Mouse (Mus musculus) ES-Bruce4 (cell line): ENCODE data around the gene Pex26. TPM values are rescaled to one million over a fixed set of nuclear protein-coding genes. Genes with fewer than 3 reads are reported as not detected.
A peak's percentile ranks its signal among the peaks of the same experiment; 100 is the strongest.

Experiments used
- H3K27ac ChIP-seq: 2 replicates; pipeline ENCODE4 v1.5.1; 2012; ENCODE audit warnings: low read length, inconsistent platforms; ENCODE audit not compliant: insufficient read depth
- H3K27me3 ChIP-seq: 2 replicates; pipeline ENCODE4 v1.6.1; 2012; ENCODE audit warnings: mild to moderate bottlenecking, low read length, inconsistent platforms; ENCODE audit not compliant: control insufficient read depth, poor library complexity, insufficient read depth, severe bottlenecking
- H3K36me3 ChIP-seq: 2 replicates; pipeline ENCODE4 v1.6.1; 2012; ENCODE audit warnings: inconsistent platforms, mild to moderate bottlenecking, low read length, moderate library complexity; ENCODE audit not compliant: control insufficient read depth, poor library complexity, insufficient read depth, severe bottlenecking
- H3K4me1 ChIP-seq: one replicate; pipeline ENCODE4 v1.8.1; 2011; ENCODE audit warnings: low read length; ENCODE audit not compliant: control insufficient read depth, insufficient read depth
- H3K4me3 ChIP-seq: 2 replicates; pipeline ENCODE4 v1.5.1; 2011; ENCODE audit warnings: low read depth, mild to moderate bottlenecking, low read length
- H3K9ac ChIP-seq: 2 replicates; pipeline ENCODE4 v1.6.1; 2012; ENCODE audit warnings: low read depth, mild to moderate bottlenecking, inconsistent platforms; ENCODE audit not compliant: poor library complexity, severe bottlenecking
- H3K9me3 ChIP-seq: replicated peaks from 2 replicates; pipeline ENCODE4 v1.6.1; 2012; ENCODE audit warnings: mild to moderate bottlenecking, low read length, inconsistent platforms; ENCODE audit not compliant: control insufficient read depth, poor library complexity, insufficient read depth, severe bottlenecking
- CTCF ChIP-seq: IDR thresholded peaks from one replicate; pipeline ENCODE4 v1.8.1; 2011; ENCODE audit warnings: low read depth, low read length
- EP300 ChIP-seq: IDR thresholded peaks from 2 replicates; pipeline ENCODE4 v1.6.1; 2011; ENCODE audit warnings: low read depth, low read length; ENCODE audit not compliant: insufficient read depth
- POLR2A ChIP-seq: IDR thresholded peaks from one replicate; pipeline ENCODE4 v1.8.1; 2011; ENCODE audit warnings: low read length; ENCODE audit not compliant: insufficient read depth
- polyA plus RNA-seq: library from polyadenylated mRNA; stranded (reverse); fragments of >200 nt; gene quantifications from 2 replicates; pipeline ENCODE4 v1.2.4, GENCODE M21; 2011; ENCODE audit warnings: low read depth; ENCODE audit not compliant: missing spikeins, insufficient read depth, insufficient read length

Gene Pex26
- polyA plus RNA-seq, 1 experiment, result 10.7 TPM

GRCm38 (mm10) chr6:121245127-121246036, 61.9 kb downstream of the Pex26 start, which contains the start of gene Usp18:
Usp18 (plus strand) TSS chr6:121245906.
- H3K4me1 ChIP-seq, result no peaks in the 10 kb centered on the region
- H3K9ac ChIP-seq, result no peak within 1 kb of the TSS
- H3K36me3 ChIP-seq, result no peaks in the 10 kb centered on the region
- H3K27me3 ChIP-seq, result peaks cover 5% of the 10 kb centered on the region; the same call in 1 of the 2 replicates
- TF ChIP-seq POLR2A (no peak), CTCF (no peak), EP300 (no peak)
- H3K27ac ChIP-seq, result no peak within 1 kb of the TSS
- H3K9me3 ChIP-seq, result no peaks in the 10 kb centered on the region
- peak within 1 kb of the TSS; percentile 55 for H3K4me3 ChIP-seq

- peak overlapping the region; percentile 55 for H3K4me3 ChIP-seq
These were observed 62.5 kb downstream of the Pex26 start for GRCm38 (mm10) chr6:121246037-121246361.

More at GRCm38 (mm10) chr6:121246037-121246361, 62.5 kb downstream of the Pex26 start:
- Histone ChIP-seq H3K27me3 (peaks cover 5% of the 10 kb centered on the region; the same call in 1 of the 2 replicates), H3K4me1 (no peaks in the 10 kb centered on the region), H3K9me3 (no peaks in the 10 kb centered on the region), H3K27ac (no peak overlapping the region), H3K9ac (no peak overlapping the region), H3K36me3 (no peaks in the 10 kb centered on the region)
- TF ChIP-seq EP300 (no peak), CTCF (no peak), POLR2A (no peak)

Other genes starting within 250 kb of the Pex26 start
- gene Mical3, start 52.7 kb upstream of the Pex26 start, polyA plus RNA-seq, result 43.5 and 49.0 TPM in 2 replicates
- 1.2 and 2.3 TPM in 2 replicates for gene Tuba8, start 27.0 kb downstream of the Pex26 start, polyA plus RNA-seq
- 3.0 and 4.3 TPM in 2 replicates for gene Usp18, start 62.2 kb downstream of the Pex26 start, polyA plus RNA-seq
- gene Slc6a13, start 116.6 kb downstream of the Pex26 start, polyA plus RNA-seq, result 0.54 TPM in 1 of 2 replicates, not detected in the other
- 1.2 and 3.3 TPM in 2 replicates for gene Slc6a12, start 159.4 kb downstream of the Pex26 start, polyA plus RNA-seq